Mouse (Mus musculus) kidney, adult 2 months (tissue): ENCODE results near the gene 1700016K19Rik.

Experiments used
- CTCF ChIP-seq: fragments of 200-500 bp; conservative IDR thresholded peaks from 2 replicates; pipeline ENCODE4 v1.5.1; 2011; ENCODE audit warnings: low read depth, mild to moderate bottlenecking, control low read depth, low read length, moderate library complexity, mixed read lengths; ENCODE audit not compliant: insufficient read depth, insufficient read length
- POLR2A ChIP-seq: fragments of 200-500 bp; IDR thresholded peaks from one replicate; pipeline ENCODE4 v1.6.1; 2011; ENCODE audit warnings: low read depth, low read length, control low read depth

GRCm38 (mm10) chr11:76050967-76051512 lies 51.3 kb downstream of the 1700016K19Rik start:
- TF ChIP-seq CTCF, result no peak
- TF ChIP-seq POLR2A, result no peak
